Mouse (Mus musculus): ENCODE results near the gene Pspn. TPM values are rescaled to one million over a fixed set of nuclear protein-coding genes. Genes with fewer than 3 reads are reported as not detected.

Gene Pspn
- polyA plus RNA-seq, 1 experiment: not detected

DNA sequence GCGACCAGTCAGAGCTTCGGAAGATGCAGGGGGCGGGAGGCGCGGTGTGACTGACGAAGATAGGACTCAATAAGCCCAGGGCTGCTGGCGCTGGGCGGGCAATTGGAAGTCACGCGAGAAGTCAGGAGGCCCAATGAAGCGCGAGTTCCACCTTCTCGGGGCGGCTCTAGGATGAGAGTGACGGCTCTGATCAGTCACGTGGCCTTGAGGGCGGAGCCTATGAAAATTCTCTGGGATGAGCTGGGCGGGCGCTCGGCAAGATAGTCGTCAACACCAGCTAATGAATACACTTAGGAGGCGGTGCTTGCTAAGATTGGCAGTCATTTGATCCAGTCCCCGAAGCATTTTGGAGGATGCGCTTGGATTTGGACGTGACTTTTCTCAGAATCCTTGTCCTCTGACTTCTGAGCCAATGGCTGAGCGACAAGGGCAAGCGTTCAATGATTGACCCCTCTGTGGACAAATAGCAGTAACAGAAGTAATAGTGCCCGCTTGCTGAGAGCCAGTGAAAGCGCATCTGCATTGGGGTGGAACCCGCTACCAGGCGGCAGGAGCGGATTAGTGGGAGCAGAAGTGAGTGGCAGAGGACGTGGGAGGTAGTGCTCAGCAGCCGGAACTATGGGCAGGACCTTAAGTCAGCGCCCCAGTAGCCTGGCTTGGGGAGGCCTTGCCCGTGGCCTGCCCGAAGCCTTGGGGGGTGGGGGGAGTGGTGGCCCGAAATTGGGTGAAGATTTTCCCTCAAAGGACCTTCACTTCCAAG, 32.0 kb upstream of the Pspn start:
- DNase-seq (ENCODE audit: low read depth in 1 of 2, low spot score in 2 of 2): peak; percentile 100

DNA sequence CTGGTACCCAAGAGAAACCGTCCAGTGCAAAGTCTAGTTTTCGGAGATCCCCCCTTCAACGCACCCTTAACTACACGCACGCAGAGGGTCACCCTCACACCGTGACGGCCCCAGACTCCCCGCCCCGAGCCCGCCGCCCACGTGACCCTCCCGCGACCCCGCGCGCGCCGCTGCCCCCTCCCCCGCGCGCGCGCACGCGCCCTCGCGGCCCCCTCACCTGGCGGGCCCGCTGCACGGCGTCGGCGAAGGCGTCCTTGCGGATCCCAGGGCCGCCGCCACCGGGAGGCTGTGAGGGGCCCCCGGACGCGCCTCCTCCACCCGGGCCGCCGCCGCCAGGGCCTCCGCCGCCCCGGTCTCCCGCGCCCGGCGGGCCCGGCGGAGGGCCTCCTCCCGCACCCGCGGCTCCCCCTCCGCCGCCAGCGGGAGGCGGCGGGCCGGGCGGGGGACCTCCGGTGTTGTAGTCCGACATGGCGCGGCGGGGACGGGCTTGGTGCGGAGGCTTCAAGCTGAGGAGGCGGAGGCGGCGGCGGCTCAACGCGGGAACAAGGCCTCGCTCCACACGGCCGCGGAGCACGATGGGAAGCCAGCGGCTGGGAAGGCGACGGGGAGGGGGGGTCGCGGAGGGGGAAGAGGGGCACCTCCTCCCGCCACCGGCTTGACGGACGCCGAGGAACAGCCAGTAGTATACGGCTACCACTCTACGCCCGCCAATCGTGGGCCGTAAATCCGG, 31.3 kb upstream of the Pspn start, which contains the start of gene Khsrp:
Gene Khsrp, minus strand, starts transcription at position 592 of the 730 bp plus-strand sequence.
- H3K4me1 ChIP-seq (ENCODE audit: control insufficient read depth, insufficient read depth, insufficient read length): peaks cover 11% of the 10 kb centered on the region
- peaks cover 18% of the 10 kb centered on the region for H3K36me3 ChIP-seq (ENCODE audit: control insufficient read depth, insufficient read depth, low read length)
- DNase-seq (ENCODE audit: low read depth in 1 of 2, low spot score in 2 of 2): peak in 1 of 2 experiments; percentile 36
- TF ChIP-seq CTCF (IDR thresholded peaks at IDR 0.05; ENCODE audit: extremely low read depth, insufficient read depth, insufficient read length, insufficient replicate concordance) (no peak), POLR2A (IDR thresholded peaks at IDR 0.05; ENCODE audit: low read depth, low read length) (peak; percentile 31; the same call in 1 of the 2 replicates)
- WGBS: under 1% methylated on average over 93 of the region's 99 CpGs
- H3K27me3 ChIP-seq (ENCODE audit: control insufficient read depth, insufficient read depth, low read length): no peaks in the 10 kb centered on the region
- H3K27ac ChIP-seq (ENCODE audit: insufficient read depth, low read length): peak within 1 kb of the TSS; percentile 86
- H3K4me3 ChIP-seq (ENCODE audit: extremely low read depth, insufficient read depth, insufficient read length): peak within 1 kb of the TSS; percentile 89

More for the DNA sequence above, 32.0 kb upstream of the Pspn start:
- WGBS: under 1% methylated on average over 38 of the region's 38 CpGs
- no peaks in the 10 kb centered on the region for H3K27me3 ChIP-seq (ENCODE audit: control insufficient read depth, insufficient read depth, low read length)
- peak overlapping the region; percentile 83 for H3K27ac ChIP-seq (ENCODE audit: insufficient read depth, low read length)
- TF ChIP-seq POLR2A (IDR thresholded peaks at IDR 0.05; ENCODE audit: low read depth, low read length): peak; percentile 88
- TF ChIP-seq CTCF (IDR thresholded peaks at IDR 0.05; ENCODE audit: extremely low read depth, insufficient read depth, insufficient read length, insufficient replicate concordance): no peak
- peaks cover 11% of the 10 kb centered on the region for H3K4me1 ChIP-seq (ENCODE audit: control insufficient read depth, insufficient read depth, insufficient read length)
- peak overlapping the region; percentile 48 for H3K4me3 ChIP-seq (ENCODE audit: extremely low read depth, insufficient read depth, insufficient read length)
- H3K36me3 ChIP-seq (ENCODE audit: control insufficient read depth, insufficient read depth, low read length): peaks cover 13% of the 10 kb centered on the region

DNA sequence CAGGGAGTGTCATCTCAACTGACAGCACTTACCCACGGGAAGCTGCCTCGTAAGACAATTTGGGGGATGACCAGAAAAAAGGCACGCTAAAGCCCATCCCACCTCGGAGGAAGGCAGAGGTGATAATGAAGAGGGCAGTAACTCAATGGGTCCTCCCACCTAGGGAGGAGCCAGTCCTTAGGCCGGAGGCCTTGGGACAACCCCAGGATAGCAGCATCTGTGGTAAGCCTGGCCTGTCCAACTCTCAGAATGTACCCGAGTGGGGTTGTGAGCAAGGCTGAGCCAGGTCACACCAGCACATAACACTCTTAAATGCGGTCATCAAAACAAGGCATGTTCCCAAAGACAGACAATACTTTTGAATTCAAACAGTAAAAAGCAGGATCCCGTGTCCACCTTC, 29.9 kb upstream of the Pspn start:
- DNase-seq (ENCODE audit: low read depth in 1 of 2, low spot score in 2 of 2): no peak
- Histone ChIP-seq H3K27me3 (ENCODE audit: control insufficient read depth, insufficient read depth, low read length) (no peaks in the 10 kb centered on the region), H3K36me3 (ENCODE audit: control insufficient read depth, insufficient read depth, low read length) (peaks cover 31% of the 10 kb centered on the region), H3K4me3 (ENCODE audit: extremely low read depth, insufficient read depth, insufficient read length) (no peak overlapping the region), H3K27ac (ENCODE audit: insufficient read depth, low read length) (no peak overlapping the region), H3K4me1 (ENCODE audit: control insufficient read depth, insufficient read depth, insufficient read length) (peaks cover 8% of the 10 kb centered on the region)
- WGBS: 26% methylated on average over 8 of the region's 8 CpGs
- TF ChIP-seq POLR2A (IDR thresholded peaks at IDR 0.05; ENCODE audit: low read depth, low read length): no peak
- no peak for TF ChIP-seq CTCF (IDR thresholded peaks at IDR 0.05; ENCODE audit: extremely low read depth, insufficient read depth, insufficient read length, insufficient replicate concordance)

DNA sequence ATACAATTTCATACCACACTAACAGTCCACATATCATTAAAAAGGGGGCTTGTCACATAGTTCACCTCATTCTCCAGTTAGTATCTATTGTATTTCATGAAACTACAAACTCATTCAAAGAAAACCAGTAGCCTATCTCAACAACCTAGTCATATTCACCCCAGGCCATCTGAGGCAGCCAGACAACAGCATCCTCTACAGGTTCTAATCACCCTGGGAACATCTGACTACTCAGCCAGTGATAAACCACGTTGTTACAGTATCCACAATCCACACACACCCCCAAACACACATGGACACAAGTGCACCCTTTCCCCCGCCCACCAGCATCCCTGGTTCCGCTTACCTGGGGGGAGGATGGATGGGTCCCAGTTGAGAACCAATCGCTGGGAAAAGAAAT, 27.7 kb upstream of the Pspn start:
- Histone ChIP-seq H3K4me1 (ENCODE audit: control insufficient read depth, insufficient read depth, insufficient read length) (peaks cover 7% of the 10 kb centered on the region), H3K27me3 (ENCODE audit: control insufficient read depth, insufficient read depth, low read length) (no peaks in the 10 kb centered on the region), H3K4me3 (ENCODE audit: extremely low read depth, insufficient read depth, insufficient read length) (no peak overlapping the region), H3K36me3 (ENCODE audit: control insufficient read depth, insufficient read depth, low read length) (peaks cover 52% of the 10 kb centered on the region), H3K27ac (ENCODE audit: insufficient read depth, low read length) (no peak overlapping the region)
- 88% methylated on average over 4 of the region's 4 CpGs for WGBS
- TF ChIP-seq CTCF (IDR thresholded peaks at IDR 0.05; ENCODE audit: extremely low read depth, insufficient read depth, insufficient read length, insufficient replicate concordance): no peak
- DNase-seq (ENCODE audit: low read depth in 1 of 2, low spot score in 2 of 2): no peak

DNA sequence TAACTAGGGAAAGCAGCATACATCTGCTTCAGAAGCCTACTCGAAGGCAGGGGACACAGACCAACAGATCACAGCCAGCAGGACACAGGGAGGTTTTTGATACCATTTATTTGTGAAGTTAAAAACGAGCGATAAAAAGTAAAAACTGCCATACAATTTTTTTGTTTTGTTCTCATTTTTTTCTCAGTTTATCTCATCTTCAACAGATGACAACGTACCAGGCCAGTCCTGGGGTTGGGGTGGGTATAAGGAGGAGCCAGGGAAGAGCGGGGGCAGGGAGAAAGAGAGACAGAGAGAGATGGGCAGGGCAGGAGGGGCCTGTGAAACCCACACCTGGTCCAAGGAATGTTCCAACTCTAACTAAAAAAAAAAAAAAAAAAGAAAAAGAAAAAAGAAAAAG, 21.1 kb upstream of the Pspn start:
- no peak overlapping the region for H3K4me3 ChIP-seq (ENCODE audit: extremely low read depth, insufficient read depth, insufficient read length)
- TF ChIP-seq CTCF (IDR thresholded peaks at IDR 0.05; ENCODE audit: extremely low read depth, insufficient read depth, insufficient read length, insufficient replicate concordance) (no peak), POLR2A (IDR thresholded peaks at IDR 0.05; ENCODE audit: low read depth, low read length) (no peak)
- H3K27ac ChIP-seq (ENCODE audit: insufficient read depth, low read length): no peak overlapping the region
- H3K27me3 ChIP-seq (ENCODE audit: control insufficient read depth, insufficient read depth, low read length): no peaks in the 10 kb centered on the region
- DNase-seq (ENCODE audit: low read depth in 1 of 2, low spot score in 2 of 2): no peak
- peaks cover 47% of the 10 kb centered on the region for H3K36me3 ChIP-seq (ENCODE audit: control insufficient read depth, insufficient read depth, low read length)
- WGBS: 80% methylated on average over 5 of the region's 5 CpGs
- no peaks in the 10 kb centered on the region; the same call in 1 of the 2 replicates for H3K4me1 ChIP-seq (ENCODE audit: control insufficient read depth, insufficient read depth, insufficient read length)

DNA sequence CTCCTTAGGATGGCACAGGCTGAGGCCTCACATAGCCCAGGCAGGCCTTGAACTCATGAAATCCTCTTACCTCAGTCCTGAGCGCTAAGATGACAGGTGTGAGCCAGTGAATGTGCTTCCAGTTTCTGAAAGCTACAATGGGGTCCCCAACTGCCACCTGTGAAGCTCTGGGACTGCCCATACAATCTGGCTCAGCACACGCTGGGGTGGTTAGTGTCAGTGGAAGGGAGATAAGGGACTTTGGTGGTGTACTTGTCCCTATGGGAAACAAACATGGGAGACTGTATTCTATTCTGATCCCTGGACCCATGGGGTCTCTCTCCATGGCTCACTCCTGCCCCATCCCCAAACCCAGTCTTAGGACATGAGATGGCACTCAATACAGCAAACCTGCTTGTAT, 19.9 kb upstream of the Pspn start:
- H3K4me3 ChIP-seq (ENCODE audit: extremely low read depth, insufficient read depth, insufficient read length): no peak overlapping the region
- H3K4me1 ChIP-seq (ENCODE audit: control insufficient read depth, insufficient read depth, insufficient read length): no peaks in the 10 kb centered on the region; the same call in 1 of the 2 replicates
- H3K27ac ChIP-seq (ENCODE audit: insufficient read depth, low read length): no peak overlapping the region
- H3K36me3 ChIP-seq (ENCODE audit: control insufficient read depth, insufficient read depth, low read length): peaks cover 35% of the 10 kb centered on the region
- DNase-seq (ENCODE audit: low read depth in 1 of 2, low spot score in 2 of 2): no peak
- TF ChIP-seq CTCF (IDR thresholded peaks at IDR 0.05; ENCODE audit: extremely low read depth, insufficient read depth, insufficient read length, insufficient replicate concordance): no peak
- TF ChIP-seq POLR2A (IDR thresholded peaks at IDR 0.05; ENCODE audit: low read depth, low read length): no peak
- WGBS: 86% methylated on average over 2 of the region's 2 CpGs
- H3K27me3 ChIP-seq (ENCODE audit: control insufficient read depth, insufficient read depth, low read length): no peaks in the 10 kb centered on the region

Data from spleen, adult 2 months (tissue).